Mouse (Mus musculus) forebrain, embryonic 10.5 days (tissue): ENCODE results near the gene Bclaf1. TPM values are rescaled to one million over a fixed set of nuclear protein-coding genes. Genes with fewer than 3 reads are reported as not detected.

Experiments used
- DNase-seq: peaks from one replicate; pipeline ENCODE4 v3.0.0-alpha.2; 2017; ENCODE audit warnings: low spot score; ENCODE audit errors: extremely low spot score
- H3K27ac ChIP-seq: fragments of 300-500 bp; sonication (generic); 2 replicates; pipeline ENCODE4 v1.5.1; 2016; ENCODE audit warnings: mild to moderate bottlenecking
- H3K27me3 ChIP-seq: fragments of 300-500 bp; sonication (generic); 2 replicates; pipeline ENCODE4 v1.6.1; 2016; ENCODE audit warnings: mild to moderate bottlenecking; ENCODE audit not compliant: poor library complexity, severe bottlenecking
- H3K36me3 ChIP-seq: fragments of 300-500 bp; sonication (generic); replicated peaks from 2 replicates; pipeline ENCODE4 v1.6.1; 2016; ENCODE audit warnings: mild to moderate bottlenecking, moderate library complexity
- H3K4me1 ChIP-seq: fragments of 300-500 bp; sonication (generic); 2 replicates; pipeline ENCODE4 v1.6.1; 2016
- H3K4me3 ChIP-seq: fragments of 300-500 bp; sonication (generic); 2 replicates; pipeline ENCODE4 v1.5.1; 2016; ENCODE audit warnings: mild to moderate bottlenecking, moderate library complexity
- H3K9me3 ChIP-seq: fragments of 300-500 bp; sonication (generic); 2 replicates; pipeline ENCODE4 v1.6.1; 2016; ENCODE audit warnings: mild to moderate bottlenecking, moderate library complexity
- WGBS: fragments of 180-500 bp; shearing (Covaris S2); methylation state at CpG from one replicate; pipeline ENCODE4 v1.1.7; 2016; 5-methylcytosine and 5-hydroxymethylcytosine counted together
- microRNA-seq: library from miRNA; unstranded; fragments of <30 nt; microRNA quantifications from one replicate; pipeline ENCODE4, GENCODE M21; 2017
- polyA plus RNA-seq: library from polyadenylated mRNA; unstranded; fragments of >200 nt; fragmentation: Nextera tagmentation; extraction: Ambion mirVana; gene quantifications from 2 replicates; pipeline ENCODE4 v1.2.1, GENCODE M21; 2016

Bclaf1 gene
- polyA plus RNA-seq, 1 experiment from 2014 or later: 179 TPM

DNA sequence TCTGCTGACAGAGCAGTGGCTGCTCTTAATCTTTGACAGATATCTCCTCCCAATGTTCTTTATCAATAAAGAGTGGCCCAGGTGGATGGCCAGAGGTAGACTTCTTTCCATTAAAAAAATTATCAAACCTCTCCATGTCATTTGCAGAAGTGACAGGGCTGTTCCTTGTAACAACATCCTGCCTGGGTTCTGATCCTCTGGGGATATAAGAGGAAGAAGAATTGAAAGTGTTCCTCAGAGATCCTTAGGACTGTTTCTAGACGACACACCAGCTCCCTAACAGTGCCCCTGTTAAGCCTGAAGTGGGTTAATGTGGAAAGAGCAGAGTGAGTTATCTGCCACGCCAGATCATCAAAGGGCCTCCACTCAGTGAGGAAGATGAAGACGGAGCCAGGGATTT is 78.3 kb downstream of the Bclaf1 start:
- Histone ChIP-seq H3K36me3 (no peaks in the 10 kb centered on the region), H3K27ac (no peak overlapping the region), H3K9me3 (no peaks in the 10 kb centered on the region), H3K4me1 (no peaks in the 10 kb centered on the region), H3K4me3 (no peak overlapping the region), H3K27me3 (no peaks in the 10 kb centered on the region)
- 86% methylated on average over 3 of the region's 3 CpGs for WGBS
- no peak for DNase-seq

Small RNA genes lying within 50 kb of the gene (microRNA-seq; reads per million reads assigned to microRNA genes)
- not detected for gene Mir6413

Other genes with a start within 250 kb of the Bclaf1 start
- 9.1 and 10.9 TPM in 2 replicates for gene Map7, start 164.0 kb upstream of the Bclaf1 start, polyA plus RNA-seq
- gene Mtfr2, start 35.3 kb downstream of the Bclaf1 start, polyA plus RNA-seq: 3.1 and 3.3 TPM in 2 replicates